Mouse (Mus musculus): ENCODE measurements around the gene Dao. TPM values are rescaled to one million over a fixed set of nuclear protein-coding genes. Genes with fewer than 3 reads are reported as not detected.
A peak's percentile ranks its signal among the peaks of the same experiment; 100 is the strongest.

Gene Dao
- total RNA-seq, 2 experiments from 2014 or later: not detected

GRCm38 (mm10) chr5:113986182-113986961, 17.1 kb upstream of the Dao start:
- DNase-seq (ENCODE audit: low spot score in 2 of 2): peak in 1 of 2 experiments; percentile 47
- Histone ChIP-seq H3K27ac (peak overlapping the region; percentile 72), H3K4me3 (no peak overlapping the region)
- TF ChIP-seq CTCF (conservative IDR thresholded peaks at IDR 0.05): peak; percentile 39

GRCm38 (mm10) chr5:113989437-113990024, 14.0 kb upstream of the Dao start:
- no peak for DNase-seq (ENCODE audit: low spot score in 2 of 2)
- TF ChIP-seq CTCF (conservative IDR thresholded peaks at IDR 0.05): no peak
- no peak overlapping the region for H3K4me3 ChIP-seq
- H3K27ac ChIP-seq: no peak overlapping the region

DNA sequence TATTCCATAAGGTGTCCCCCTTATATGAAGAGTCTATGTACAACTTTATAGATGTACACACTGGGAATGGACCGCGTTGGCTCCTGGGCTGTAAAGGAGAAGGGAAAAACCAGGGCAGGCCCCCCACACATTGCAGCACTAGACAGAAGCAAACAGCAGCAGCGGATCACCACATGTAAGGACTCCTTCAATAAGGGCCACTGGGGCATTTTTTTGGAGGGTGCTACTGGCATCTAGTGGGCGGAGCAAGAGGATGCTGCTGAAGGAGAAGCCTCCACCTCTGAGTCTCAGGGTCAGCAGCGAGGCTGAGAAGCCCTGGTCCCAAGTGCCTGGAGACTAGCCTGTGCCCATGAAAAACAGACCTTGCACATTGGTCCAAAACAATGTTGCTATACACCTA, 12.9 kb upstream of the Dao start:
- H3K4me3 ChIP-seq: no peak overlapping the region
- no peak overlapping the region for H3K27ac ChIP-seq
- peak; percentile 37 for TF ChIP-seq CTCF (conservative IDR thresholded peaks at IDR 0.05)
- DNase-seq (ENCODE audit: low spot score in 2 of 2): no peak

GRCm38 (mm10) chr5:113991141-113991540, 12.4 kb upstream of the Dao start:
- Histone ChIP-seq H3K4me3 (no peak overlapping the region), H3K27ac (no peak overlapping the region)
- DNase-seq (ENCODE audit: low spot score in 2 of 2): no peak
- no peak for TF ChIP-seq CTCF (conservative IDR thresholded peaks at IDR 0.05)

- Histone ChIP-seq H3K27ac (peak overlapping the region; percentile 94), H3K4me3 (peak overlapping the region; percentile 86)
- TF ChIP-seq CTCF (conservative IDR thresholded peaks at IDR 0.05): no peak
- no peak for DNase-seq (ENCODE audit: low spot score in 2 of 2)
These were observed 11.1 kb upstream of the Dao start for GRCm38 (mm10) chr5:113992339-113992831.

DNA sequence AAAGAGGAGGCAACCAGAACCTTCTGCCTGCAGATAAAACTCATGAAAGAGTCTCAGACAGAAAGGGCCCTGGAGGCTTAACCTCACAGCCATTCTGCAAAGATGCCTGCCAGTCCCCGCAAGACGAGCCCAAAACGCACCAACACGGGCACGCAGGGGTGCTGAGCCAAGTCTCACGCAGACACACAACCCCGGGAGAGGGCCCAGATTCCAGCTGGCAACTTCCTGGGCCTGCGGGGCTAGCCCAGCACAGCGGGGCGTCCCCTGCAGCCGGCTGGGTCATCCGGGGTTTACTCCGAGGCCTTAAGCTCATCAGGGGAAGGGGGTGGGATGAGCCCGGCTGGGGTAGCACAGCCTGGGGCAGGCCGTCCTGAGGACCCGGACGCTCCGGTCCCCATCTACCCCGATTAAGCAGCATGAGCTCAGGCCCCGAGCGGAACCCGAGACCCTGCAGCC, 10.4 kb upstream of the Dao start:
- DNase-seq (ENCODE audit: low spot score in 2 of 2): peak; percentile 19 to 25
- H3K4me3 ChIP-seq: peak overlapping the region; percentile 86
- peak overlapping the region; percentile 94 for H3K27ac ChIP-seq
- TF ChIP-seq CTCF (conservative IDR thresholded peaks at IDR 0.05): no peak

DNA sequence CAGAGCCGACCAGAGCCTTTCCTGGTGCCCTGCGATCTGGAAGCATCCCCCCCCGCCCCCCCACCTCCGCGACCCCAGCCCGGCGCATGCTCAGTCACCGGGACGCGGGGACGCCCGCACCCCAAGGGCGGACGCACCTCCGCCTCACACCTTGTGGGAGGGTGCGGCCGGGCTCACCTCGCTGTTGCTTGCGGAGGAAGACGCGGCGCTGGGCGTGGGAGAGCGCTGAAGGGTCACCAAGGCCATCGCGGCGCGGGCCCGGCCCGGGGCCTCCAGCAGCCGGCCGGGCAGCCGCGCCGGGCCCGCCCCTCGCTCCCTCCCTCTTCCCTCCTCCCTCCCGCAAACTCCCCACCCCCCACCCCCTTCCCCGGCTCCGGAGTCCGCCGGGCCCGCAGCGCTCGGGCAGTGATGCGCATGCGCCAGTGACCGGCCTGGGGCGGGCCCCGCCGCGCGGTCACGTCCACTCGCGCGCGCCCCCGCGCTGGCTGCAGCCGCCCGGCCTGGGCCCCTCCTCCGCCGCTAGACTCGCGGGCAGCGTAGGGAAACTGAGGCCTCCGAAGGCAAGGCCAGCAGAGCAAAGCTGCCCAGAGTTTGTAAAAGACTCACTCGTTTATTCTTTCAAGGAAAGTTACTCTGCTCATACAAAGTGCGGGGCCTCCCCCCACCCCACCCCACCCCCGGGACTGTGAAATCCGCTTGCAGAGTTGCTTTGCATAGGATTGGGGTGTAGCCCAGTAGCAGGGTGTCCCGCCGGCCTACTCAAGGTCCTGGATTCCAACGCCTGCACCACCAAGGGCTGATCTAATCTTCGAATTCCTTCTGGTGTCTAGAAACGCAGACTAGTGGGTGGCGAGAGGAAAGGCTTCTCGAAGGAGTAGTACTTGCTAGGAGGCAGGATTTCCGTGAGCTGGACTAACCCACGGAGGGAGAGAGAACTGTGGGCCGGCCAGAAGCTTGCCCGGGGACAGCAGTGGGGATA, 9.7 kb upstream of the Dao start, which contains the start of gene Ssh1:
Gene Ssh1 (minus strand): TSS at position 408 of the 979 bp plus-strand sequence.
- peak; percentile 75 to 84 for DNase-seq (ENCODE audit: low spot score in 2 of 2)
- TF ChIP-seq CTCF (conservative IDR thresholded peaks at IDR 0.05): 0 out of 2 replicates have a peak, but pooled peaks have one; percentile 8
- Histone ChIP-seq H3K27ac (peak within 1 kb of the TSS; percentile 94), H3K4me3 (peak within 1 kb of the TSS; percentile 86)

GRCm38 (mm10) chr5:113996458-113996857, 7.0 kb upstream of the Dao start:
- H3K27ac ChIP-seq: no peak overlapping the region
- DNase-seq (ENCODE audit: low spot score in 2 of 2): no peak
- no peak for TF ChIP-seq CTCF (conservative IDR thresholded peaks at IDR 0.05)
- no peak overlapping the region for H3K4me3 ChIP-seq

DNA sequence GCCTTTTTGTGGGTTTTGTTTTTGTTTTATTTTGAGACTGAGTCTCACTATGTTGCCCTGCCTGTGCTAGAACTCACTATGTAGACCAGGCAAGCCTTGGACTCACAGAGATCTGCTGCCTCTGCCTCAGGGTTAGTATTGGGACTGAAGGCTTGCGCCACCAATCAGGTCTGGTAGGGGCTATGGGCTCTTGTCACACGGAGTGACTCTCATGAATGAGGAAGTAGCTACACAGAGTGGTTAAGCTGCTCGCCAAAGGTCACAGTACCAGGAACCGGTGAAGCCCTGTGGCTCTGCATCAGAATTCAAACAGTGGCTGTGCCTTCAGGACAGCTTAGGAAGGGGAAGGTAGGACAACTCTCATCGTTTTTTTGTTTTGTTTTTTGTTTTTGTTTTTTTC, 4.1 kb upstream of the Dao start:
- Histone ChIP-seq H3K27ac (no peak overlapping the region), H3K4me3 (no peak overlapping the region)
- DNase-seq (ENCODE audit: low spot score in 2 of 2): no peak
- TF ChIP-seq CTCF (conservative IDR thresholded peaks at IDR 0.05): no peak

DNA sequence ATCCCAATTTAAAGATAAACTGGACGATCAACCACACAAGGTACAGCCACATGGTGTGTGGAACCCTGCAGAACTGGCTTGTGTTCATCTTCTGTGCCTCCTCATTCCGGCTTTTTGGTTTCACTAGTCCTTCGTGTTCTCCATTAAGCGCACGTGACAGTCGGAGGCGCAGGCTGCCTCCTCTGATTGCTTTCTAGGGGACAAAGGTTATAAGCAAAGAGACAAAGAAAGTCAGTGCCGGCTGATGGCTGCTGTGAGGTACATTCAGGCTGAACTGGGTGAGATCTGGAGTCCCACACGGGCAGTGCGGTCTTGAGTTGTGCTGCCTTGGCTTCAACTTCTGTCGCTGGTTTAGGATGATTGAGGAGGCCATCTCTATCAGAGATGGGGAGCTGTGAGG, 1.1 kb downstream of the Dao start:
- H3K27ac ChIP-seq: no peak overlapping the region
- no peak overlapping the region for H3K4me3 ChIP-seq
- no peak for DNase-seq (ENCODE audit: low spot score in 2 of 2)
- no peak for TF ChIP-seq CTCF (conservative IDR thresholded peaks at IDR 0.05)

- H3K4me3 ChIP-seq: no peak overlapping the region
- no peak overlapping the region for H3K27ac ChIP-seq
- no peak for DNase-seq (ENCODE audit: low spot score in 2 of 2)
- no peak for TF ChIP-seq CTCF (conservative IDR thresholded peaks at IDR 0.05)
These were observed 1.6 kb downstream of the Dao start for GRCm38 (mm10) chr5:114005100-114005499.

DNA sequence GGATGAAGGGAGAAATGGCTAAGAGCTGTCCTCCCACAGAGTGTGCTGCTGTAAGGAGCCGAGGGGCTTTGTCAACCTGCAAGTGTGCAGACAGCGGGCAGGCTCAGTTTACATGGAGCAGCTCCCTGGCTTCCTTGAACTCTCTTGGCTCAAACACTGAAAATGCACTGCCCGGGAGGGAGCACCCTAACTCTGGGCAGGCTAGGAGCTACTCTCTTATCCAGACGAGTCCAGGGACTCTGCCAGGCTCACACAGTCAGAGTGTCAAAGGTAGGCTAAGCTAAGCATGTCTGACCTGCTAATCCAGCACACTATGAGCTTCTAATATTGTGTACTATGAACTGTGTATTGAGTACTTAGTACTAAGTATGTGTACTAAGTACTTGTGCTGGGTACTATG, 3.5 kb downstream of the Dao start:
- no peak for DNase-seq (ENCODE audit: low spot score in 2 of 2)
- H3K27ac ChIP-seq: no peak overlapping the region
- no peak for TF ChIP-seq CTCF (conservative IDR thresholded peaks at IDR 0.05)
- H3K4me3 ChIP-seq: no peak overlapping the region

All from layer of hippocampus, adult 2 months (tissue).